Mouse (Mus musculus) heart, postnatal 14 days (tissue): ENCODE measurements around the gene Gm20547. TPM values are rescaled to one million over a fixed set of nuclear protein-coding genes. Genes with fewer than 3 reads are reported as not detected.
A peak's percentile ranks its signal among the peaks of the same experiment; 100 is the strongest.
"Not testable (repeated sequence)": the region's sequence is repeated elsewhere in the genome, so short reads cannot be mapped to it uniquely, and the experiment has no call there.

Experiments used
- DNase-seq, 2 experiments: peaks; one replicate each; pipeline ENCODE4 v3.0.0; 2021 to 2022
- intact Hi-C: fragments of 180-260 bp; cut with DNase I; formaldehyde crosslinking; loops from one replicate; pipeline ENCODE4 v1.15.1; 2025
- long read RNA-seq, 2 experiments: library from polyadenylated mRNA; stranded (forward); transcript quantifications; one replicate each; pipeline ENCODE4 v2.0.0; 2021
- total RNA-seq, 2 experiments: library from RNA; stranded (reverse); gene quantifications; 2 replicates each; pipeline ENCODE4 v1.2.3; 2021

The Gm20547 gene
- total RNA-seq = not detected
- long read RNA-seq, experiment 1, partial matches to known transcripts = 2 of 2 reads
- long read RNA-seq, experiment 1, other reads (novel, unspliced or antisense) = 0 of 2 reads
- long read RNA-seq, experiment 2, partial matches to known transcripts = 1 of 1 reads
- long read RNA-seq, experiment 2, other reads (novel, unspliced or antisense) = 0 of 1 reads

DNA sequence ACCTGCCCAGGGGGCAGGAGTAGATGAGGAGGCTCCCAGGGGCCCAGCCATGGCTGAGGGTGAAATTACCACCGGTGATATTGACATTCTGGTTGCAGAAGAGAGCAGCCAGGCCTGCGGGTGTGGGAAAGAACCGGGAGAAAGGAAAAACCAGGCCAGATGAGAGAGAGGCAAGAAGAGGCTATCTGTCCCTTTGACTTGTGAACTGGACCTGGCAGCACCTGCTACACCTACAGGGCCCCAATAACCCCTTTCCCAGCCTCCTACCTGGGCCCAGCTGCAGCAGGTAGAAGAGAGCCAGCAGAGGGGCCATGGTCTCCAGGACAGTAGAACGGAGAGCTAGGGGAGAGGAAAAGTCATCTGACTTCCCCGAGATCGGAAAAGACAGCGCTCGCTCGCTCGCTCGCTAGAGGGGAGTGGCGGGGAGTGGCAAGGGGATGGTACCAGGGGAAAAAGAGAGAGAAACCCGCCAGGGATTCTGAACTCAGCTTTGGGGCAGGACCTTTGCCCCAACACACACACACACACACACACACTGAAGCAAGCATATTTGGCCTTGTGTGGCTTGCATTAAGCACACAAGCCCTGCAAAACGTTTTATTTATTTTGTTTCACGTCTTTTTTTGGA is at the start of gene Gm20547:
TSS of gene Gm20547 (minus strand) at position 360 of the 628 bp plus-strand sequence.
- intact Hi-C loops = no loop called here
- DNase-seq = no peak

DNA sequence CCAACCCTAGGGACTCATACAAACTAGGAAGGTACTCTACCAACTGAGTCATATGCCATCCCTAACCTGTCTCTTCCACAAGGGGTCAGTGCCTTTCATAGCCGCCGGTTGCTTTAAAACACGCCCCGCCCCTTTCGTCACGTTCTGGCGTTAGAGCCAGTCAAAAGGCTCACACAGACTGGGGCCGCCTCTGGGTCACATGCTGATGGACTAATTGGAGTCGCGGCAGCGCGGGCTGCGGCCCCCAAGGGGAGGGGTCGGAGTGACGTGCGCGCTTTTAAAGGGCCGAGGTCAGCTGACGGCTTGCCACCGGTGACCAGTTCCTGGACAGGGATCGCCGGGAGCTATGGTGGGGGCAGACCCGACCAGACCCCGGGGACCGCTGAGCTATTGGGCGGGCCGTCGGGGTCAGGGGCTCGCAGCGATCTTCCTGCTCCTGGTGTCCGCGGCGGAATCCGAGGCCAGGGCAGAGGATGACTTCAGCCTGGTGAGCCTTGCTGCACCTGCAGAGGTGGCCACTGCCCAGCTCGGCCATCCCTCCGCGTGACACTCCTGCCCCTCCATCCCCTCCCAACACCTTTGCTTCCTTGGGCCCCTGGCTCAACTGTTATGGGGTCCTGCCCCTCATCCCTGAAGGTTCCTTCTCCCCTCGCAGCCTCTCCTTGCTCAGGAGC is 49.4 kb upstream of the Gm20547 start, which contains the start of gene Neu1:
TSS of gene Neu1 (plus strand) at position 193 of the 674 bp plus-strand sequence.
- intact Hi-C loops = no loop called here
- DNase-seq = peak; percentile 97 to 99

DNA sequence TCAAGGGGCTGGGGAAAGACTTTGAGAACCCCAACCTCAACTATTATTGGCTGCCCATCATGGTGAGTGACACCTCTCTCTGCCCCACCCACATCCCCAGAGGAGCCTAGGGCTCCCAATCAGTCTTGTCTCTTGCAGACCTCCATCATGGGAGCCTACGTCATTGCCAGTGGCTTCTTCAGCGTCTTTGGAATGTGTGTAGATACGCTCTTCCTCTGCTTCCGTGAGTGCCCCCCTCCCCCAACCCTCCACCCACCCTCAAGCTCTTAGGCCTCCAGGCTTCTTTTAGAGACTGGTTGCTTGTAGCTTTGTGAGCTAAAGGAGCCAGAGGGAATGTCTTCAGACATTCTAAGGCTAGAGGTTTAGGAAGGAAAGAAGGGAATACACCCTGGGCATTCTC is 47.0 kb upstream of the Gm20547 start:
- intact Hi-C loops = no loop called here
- DNase-seq = no peak

- no peak for DNase-seq
- intact Hi-C loops = no loop called here
Observed at GRCm38 (mm10) chr17:34927306-34928019, 45.6 kb upstream of the Gm20547 start.

- DNase-seq = no peak
- intact Hi-C loops = loop anchor here (5.0 kb wide), 1 partner anchor 57 kb away; no protein-coding TSS in a partner anchor
Observed at GRCm38 (mm10) chr17:34924258-34924657, 42.4 kb upstream of the Gm20547 start.

DNA sequence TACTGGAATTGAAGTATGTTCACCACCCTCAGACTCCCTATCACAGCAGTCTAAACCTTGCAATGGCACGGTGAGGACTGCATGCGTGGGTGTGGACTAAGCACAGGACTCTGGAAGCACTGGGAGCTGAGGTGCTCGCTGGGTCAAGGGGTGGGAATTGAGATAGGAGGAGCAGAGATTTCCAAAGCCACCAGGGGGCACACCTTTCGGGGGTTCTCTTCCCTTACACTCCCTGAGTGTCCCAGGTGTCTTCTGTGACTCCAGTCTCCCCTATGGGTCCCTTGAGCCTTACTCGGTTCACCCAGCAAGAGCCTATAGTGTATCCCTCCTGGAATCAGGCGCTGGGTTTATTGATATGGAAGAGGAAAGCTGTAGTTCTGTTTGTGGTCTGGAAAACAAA is 41.1 kb upstream of the Gm20547 start:
- no peak for DNase-seq
- intact Hi-C loops = loop anchor here (5.0 kb wide), 1 partner anchor 56 kb away; no protein-coding TSS in a partner anchor

DNA sequence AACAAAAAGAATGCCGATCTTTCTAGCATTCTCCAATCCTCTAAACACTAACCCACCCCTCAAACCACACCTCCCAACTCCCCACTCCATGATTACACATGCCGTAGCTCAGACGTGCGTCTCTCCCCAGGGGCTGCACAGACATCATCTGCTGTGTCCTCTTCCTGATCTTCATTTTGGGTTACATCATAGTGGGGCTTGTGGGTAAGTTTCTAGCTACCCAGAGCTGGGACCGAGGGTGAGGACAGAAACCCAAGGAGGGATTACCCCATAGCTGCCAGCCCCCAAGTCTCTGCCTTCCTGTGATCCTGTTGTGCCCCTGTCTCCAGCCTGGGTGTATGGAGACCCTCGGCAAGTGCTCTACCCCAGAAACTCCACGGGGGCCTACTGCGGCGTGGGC is 35.3 kb upstream of the Gm20547 start:
- no peak for DNase-seq
- intact Hi-C loops = no loop called here

GRCm38 (mm10) chr17:34916316-34916715 is 34.5 kb upstream of the Gm20547 start:
- DNase-seq = no peak
- intact Hi-C loops = no loop called here

- intact Hi-C loops = no loop called here
- no peak for DNase-seq
Observed at GRCm38 (mm10) chr17:34915410-34915831, 33.6 kb upstream of the Gm20547 start.

- no peak for DNase-seq
- intact Hi-C loops = loop anchor here (5.0 kb wide), 1 partner anchor 68 kb away; the partner anchor contains the start of gene Lsm2
Observed at GRCm38 (mm10) chr17:34913930-34914665, 32.3 kb upstream of the Gm20547 start, which contains the start of gene Slc44a4. Gene Slc44a4, plus strand, starts transcription at chr17:34914466.

GRCm38 (mm10) chr17:34911945-34912351 is 30.1 kb upstream of the Gm20547 start:
- DNase-seq = peak; percentile 77 to 86
- intact Hi-C loops = loop anchor here (1.0 to 5.0 kb wide), 2 partner anchors 57 to 70 kb away; partner anchors contain the start of gene Lsm2

DNA sequence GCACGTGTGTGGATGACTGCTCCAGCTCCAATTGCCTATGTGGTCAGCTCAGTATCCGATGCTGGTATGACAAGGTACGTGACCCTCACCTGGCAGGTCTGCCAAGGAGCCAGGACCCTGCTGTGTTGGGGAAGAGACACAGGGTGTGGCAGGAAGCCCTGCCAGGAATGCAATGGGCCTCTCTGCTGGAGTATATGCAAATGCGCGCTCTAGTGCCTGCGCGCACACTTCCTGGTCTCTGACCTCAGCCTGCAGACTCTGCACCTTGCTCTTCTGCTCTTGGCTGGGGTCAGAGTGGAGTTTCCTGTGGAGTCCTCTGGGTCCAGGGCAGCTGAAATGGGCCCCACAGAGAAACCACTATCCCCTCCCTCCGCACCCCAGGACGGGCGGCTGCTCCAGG is 29.1 kb upstream of the Gm20547 start:
- intact Hi-C loops = loop anchor here (5.0 kb wide), 1 partner anchor 71 kb away; the partner anchor contains the start of gene Lsm2
- DNase-seq = no peak

DNA sequence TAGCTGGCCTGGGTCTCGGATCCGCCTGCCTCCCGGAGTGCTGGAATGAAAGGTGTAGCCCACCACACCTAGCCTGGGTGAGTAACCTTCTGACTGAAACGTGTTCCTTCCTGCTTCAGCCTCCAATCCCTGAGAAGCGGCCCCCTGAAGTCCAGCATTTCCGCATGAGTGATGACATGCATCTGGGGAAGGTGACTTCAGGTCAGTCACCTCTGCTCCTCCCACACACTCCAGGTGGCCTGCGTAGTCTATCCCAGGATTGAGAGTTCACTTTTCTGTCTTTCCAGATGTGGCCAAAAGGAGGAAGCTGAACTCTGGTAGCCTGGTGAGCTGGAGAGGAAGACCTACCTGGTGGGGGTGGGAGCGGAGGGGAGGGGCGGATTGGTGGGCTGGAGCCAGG is 21.1 kb upstream of the Gm20547 start:
- no peak for DNase-seq
- intact Hi-C loops = no loop called here

GRCm38 (mm10) chr17:34901948-34902347 is 20.1 kb upstream of the Gm20547 start:
- intact Hi-C loops, DNase-seq: not testable (repeated sequence)

- intact Hi-C loops, DNase-seq: not testable (repeated sequence)
Observed at GRCm38 (mm10) chr17:34900826-34901225, 19.0 kb upstream of the Gm20547 start.

DNA sequence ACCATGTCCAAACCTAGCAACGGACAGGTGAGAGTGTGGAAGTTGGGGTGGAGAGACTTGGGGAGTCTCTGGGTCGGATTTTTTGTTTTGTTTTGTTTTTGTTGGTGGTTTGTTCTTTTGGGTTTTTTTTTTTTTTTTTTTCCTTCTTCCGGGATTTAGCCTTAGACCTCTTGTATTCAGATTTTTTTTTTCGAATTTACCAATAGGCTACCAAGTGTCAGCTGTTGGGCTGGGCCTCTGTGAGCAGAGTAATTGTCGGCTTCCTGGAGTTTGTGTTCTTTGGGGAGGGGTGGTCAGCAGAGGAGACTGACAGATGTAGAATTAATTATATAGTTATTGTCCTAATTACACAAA is 18.0 kb upstream of the Gm20547 start:
- intact Hi-C loops = loop anchor here (2.0 kb wide), 1 partner anchor 49 kb away; the partner anchor contains the start of genes Nelfe and Skiv2l
- no peak for DNase-seq

DNA sequence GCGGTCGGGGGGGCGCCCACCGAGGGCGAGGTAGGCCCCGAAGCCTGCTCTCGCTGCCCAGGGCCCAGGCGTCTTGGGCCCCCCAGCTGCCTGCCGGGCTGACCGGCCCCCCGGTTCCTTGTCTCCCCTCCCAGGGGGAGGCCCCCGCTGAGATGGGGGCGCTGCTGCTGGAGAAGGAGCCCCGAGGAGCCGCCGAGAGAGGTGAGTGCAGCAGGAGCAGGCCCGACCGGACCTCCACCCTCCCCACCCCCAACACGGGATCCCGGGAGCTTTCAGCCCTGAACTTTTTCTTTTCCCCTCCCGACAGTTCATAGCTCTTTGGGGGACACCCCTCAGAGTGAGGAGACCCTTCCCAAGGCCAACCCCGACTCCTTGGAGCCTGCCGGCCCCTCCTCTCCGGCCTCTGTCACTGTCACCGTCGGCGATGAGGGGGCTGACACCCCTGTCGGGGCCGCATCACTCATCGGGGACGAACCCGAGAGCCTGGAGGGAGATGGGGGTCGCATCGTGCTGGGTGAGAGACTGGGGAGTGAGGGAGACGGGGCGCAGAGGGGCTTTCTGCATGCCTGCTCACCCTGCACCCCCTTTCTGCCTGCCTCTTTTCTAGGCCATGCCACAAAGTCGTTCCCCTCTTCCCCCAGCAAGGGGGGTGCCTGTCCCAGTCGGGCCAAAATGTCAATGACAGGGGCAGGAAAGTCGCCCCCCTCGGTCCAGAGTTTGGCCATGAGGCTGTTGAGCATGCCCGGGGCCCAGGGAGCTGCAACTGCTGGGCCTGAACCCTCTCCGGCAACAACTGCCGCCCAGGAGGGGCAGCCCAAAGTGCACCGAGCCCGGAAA is 17.4 kb upstream of the Gm20547 start:
- intact Hi-C loops = loop anchor here (2.0 kb wide), 1 partner anchor 48 kb away; the partner anchor contains the start of genes Nelfe and Skiv2l

DNA sequence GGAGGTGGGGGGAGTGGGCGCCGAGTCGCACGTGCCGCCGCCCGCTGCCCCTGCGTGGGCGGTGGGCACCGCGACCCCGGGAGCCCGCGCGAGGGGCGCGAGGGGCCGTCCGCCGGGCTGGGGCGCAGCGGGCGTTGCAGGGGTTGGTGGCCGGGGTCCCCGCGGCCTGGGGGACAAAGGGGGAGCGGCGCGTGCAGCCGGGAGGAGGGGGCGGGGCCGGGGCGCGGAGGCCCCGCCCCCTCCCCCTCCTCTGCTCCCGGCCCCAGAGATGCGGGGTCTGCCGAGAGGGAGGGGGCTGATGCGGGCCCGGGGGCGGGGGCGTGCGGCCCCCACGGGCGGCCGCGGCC is 16.8 kb upstream of the Gm20547 start:
- no peak for DNase-seq
- intact Hi-C loops = loop anchor here (2.0 kb wide), 1 partner anchor 48 kb away; the partner anchor contains the start of genes Nelfe and Skiv2l

More for the DNA sequence above, 17.4 kb upstream of the Gm20547 start:
- peak; percentile 47 to 53 for DNase-seq

DNA sequence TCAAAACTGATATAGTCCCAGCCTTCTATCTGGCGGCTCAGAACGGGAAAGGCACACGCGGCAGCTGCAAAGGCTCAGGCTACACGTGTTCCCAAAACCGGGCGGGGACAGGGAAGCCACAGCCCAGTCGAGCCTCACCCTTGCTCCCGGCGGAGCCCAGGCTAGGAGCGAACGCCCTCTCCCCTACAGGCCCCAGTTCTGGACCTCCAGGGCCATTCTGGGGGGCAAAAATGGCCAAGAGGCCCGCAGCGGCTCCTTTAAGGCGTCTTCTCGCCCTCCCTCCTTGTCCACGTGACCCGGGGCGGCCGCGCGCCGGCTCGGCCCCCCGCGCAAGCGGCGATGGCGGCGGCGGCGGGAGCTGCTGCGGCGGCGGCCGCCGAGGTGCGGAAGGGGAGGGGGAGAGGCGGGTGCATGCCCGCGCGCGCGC is 16.3 kb upstream of the Gm20547 start, which contains the start of the genes C2 and Ehmt2:
TSS of gene C2 (minus strand) at position 106 of the 427 bp plus-strand sequence.
TSS of gene Ehmt2 (plus strand) at position 310 of the 427 bp plus-strand sequence.
- intact Hi-C loops = loop anchor here (2.0 kb wide), 1 partner anchor 47 kb away; the partner anchor contains the start of genes Nelfe and Skiv2l
- peak; percentile 83 to 88 for DNase-seq
